Mouse (Mus musculus) gonadal fat pad, adult 2 months (tissue): ENCODE measurements around the gene Foxn3. TPM values are rescaled to one million over a fixed set of nuclear protein-coding genes. Genes with fewer than 3 reads are reported as not detected.

Experiments
- DNase-seq: peaks from one replicate; pipeline ENCODE4 v3.0.0-alpha.2; 2012; ENCODE audit warnings: low read depth
- polyA plus RNA-seq: library from polyadenylated mRNA; depleted of rRNA; stranded (reverse); fragments of >200 nt; gene quantifications from 2 replicates; pipeline ENCODE4 v1.2.3, GENCODE M21; 2012

Gene Foxn3
- polyA plus RNA-seq, 1 experiment: 30.5 TPM

DNA sequence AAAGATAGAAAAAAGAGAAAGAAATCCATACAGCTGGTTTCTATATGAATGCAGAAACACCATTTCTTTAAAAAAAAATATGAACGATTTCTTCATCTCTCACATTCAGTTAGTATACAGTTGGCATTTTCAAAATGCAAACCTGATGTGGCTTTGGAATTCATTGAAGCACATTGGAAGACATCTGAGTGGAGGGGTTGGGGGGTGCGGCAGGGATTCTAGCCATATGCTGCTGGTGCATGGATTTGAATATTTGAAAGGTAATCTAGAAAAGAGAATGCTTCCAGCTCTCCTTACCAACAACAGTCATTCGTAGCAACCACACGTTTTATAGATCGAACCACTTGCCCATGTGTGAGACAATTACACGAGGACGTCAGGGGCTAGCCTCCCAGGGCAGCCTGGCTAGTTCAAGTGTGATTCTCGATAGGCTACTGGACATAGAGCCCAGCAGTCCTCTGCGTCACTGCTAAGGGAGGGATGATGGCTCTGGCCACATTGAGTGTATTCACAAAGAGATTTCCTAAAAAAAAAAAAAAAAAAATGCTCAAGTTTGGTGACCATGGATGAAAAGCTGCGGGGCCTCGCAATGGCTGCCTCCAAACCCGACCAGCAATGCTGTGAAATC is 96.0 kb downstream of the Foxn3 start:
- no peak for DNase-seq

DNA sequence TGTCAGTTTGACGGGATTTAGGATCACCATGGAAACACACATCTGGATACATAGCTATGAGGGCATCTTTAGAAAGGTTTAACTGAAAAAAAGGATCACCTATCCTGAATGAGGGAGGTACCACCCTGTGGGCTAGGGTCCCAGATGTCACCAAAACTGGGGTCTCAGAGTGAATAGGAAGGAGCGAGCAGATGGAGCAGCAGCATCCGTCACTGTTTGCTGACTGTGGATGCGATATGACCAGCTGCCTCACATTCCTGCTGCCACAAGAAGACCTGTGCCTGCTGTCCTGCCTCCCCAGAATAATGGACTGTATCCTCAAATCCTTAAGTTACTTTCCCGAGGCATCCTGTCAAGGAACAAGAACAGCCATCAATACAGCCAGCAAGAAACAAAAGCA is 97.0 kb downstream of the Foxn3 start:
- no peak for DNase-seq

DNA sequence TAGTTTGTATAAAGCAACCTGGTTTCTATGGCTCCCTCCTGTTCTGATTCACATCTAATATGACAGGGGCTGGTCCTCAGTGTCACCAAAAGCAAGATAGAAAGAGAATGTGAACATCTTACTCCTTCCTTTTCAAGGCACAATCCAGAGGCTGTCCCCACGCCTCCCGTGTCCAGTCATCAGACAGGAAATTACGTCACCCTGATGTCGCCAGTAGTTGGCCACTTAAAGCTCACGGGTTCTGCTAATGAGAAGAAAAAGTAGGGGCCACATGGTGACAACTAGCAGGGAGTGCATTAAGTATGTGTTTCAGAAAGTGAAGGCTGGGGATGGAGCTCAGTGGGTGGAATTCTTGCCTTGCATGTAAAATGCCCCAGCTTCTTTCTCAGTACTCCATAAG is 99.1 kb downstream of the Foxn3 start:
- no peak for DNase-seq

DNA sequence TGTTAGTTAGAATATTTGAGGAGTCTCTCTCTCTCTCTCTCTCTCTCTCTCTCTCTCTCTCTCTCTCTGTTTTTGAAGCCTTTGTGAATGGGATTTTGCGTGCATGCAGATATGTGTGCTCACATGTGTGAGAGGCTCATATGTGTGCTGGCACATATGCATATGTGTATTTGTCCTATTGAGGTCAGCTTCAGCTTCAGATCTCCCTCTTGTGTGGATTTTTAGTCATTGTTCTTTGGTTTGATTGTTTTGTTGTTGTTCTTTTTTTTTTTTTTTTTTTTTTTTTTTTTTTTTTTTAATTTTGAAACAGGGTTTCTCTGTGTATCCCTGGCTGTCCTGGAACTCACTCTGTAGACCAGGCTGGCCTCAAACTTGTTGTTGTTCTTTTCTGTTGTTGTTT is 100.5 kb downstream of the Foxn3 start:
- DNase-seq: no peak

DNA sequence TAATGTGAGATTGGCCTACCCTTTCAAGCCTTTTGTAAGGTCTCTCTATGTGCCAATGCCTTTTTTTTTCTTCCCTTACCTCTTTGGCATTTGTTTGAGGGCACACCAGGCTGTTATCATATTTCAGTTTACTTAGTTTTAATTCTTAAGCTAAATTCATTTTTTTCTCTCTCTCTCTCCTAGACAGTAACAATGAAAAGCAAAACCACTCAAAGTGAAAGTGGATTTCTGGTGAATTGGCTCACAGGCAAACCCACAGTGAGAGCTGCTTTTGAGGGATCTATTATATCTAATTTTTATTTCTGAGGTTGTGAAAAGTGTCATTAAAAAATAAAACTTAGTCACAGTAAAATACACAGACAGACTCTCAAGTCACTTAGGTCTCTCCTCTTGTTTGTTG is 101.1 kb downstream of the Foxn3 start:
- no peak for DNase-seq

- DNase-seq: no peak
These were observed 105.7 kb downstream of the Foxn3 start for GRCm38 (mm10) chr12:99457521-99458205.

DNA sequence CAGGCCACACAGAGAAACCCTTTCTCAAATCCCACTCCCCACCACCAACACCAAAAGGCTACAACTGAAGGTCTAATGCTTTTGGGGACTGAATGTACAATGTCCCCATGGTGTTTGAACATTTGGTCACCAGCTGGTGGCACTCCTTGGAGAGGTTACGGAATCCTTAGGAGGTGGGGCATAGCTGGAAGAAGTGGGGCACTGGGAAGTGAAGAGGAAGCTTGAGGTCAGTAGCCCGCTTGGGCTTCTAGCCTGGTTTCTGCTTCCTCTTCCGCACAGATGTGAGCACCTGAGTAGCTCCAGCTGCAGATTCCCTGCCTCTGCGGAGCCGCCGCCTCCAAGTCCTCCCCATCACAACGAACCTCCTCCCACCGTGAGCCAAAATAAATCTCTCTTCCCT is 107.8 kb downstream of the Foxn3 start:
- DNase-seq: no peak

DNA sequence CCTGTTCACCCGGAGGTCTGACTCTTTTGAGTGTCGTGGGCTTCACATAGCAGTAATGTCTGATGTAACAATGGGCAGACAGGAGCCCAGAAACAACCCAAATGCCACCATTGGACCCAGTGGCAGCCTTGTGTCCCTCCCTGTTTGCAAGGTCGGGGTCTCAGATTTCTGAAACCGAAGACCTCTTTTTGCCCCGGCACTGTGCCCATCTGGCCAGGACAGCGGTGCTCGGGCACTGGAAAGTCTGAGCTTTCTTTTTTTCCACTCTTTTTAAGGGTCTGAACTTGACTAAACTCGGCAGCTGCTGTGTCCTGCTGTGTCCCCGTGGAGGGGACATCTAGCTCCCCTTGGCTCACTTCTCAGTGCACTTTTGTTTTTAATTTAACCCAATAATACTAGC is 109.0 kb downstream of the Foxn3 start:
- no peak for DNase-seq

DNA sequence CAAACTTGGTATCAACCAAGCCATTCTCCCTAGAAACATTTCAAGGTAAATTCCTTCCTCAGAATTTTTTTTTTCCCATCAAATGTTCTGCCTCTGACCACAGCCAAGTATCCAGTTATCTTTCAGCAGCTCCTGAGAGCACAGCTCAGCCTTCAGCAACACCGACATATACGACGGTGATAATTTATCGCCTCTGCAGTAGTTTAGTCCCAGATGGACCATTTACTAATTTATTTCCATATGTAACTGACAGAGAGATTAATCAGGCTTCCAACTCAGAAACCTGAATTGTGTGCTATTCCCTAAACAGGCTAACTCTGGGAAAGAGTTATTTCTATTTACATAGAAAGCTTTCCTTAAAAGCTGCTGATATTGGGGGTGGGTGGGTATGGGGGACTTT is 109.6 kb downstream of the Foxn3 start:
- no peak for DNase-seq

DNA sequence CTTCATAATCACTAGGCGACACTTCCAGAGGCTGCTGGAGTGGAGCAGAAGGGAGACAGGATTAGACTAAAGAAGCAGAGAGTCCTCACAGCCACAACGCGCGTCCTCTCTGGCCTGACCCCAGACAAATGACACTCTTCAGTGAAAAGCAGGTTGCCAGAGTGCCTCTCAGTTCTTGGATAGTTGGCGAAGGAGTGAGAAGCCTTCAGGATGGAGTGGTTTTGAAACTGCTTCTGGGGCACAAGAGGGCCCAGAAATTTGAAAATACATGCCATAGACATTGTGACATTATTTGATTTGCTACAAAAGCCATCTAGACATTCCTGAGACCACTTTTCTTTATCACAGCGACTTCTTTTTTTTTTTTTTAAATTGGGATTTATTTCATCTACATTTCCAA is 113.3 kb downstream of the Foxn3 start:
- DNase-seq: no peak

DNA sequence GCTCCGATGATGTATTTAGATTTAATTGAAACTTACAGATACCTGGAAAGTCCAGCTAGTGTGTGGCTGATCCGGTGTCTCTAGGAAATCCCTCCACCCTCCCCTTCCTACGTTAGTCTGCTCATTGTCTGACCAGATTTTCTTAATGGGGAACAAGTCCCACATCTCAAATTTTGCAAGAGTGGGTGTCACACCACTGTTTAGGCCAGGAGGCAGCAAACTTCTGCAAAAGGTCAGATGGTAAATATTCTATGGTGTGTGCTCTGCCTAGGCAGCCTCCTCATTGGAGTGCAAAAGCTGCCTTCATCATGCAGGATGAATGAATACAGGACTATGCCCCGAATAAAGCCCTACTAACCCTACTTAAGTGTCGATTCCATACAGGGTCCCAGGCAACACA is 115.6 kb downstream of the Foxn3 start:
- no peak for DNase-seq

- DNase-seq: no peak
These were observed 118.2 kb downstream of the Foxn3 start for GRCm38 (mm10) chr12:99445018-99445674.

DNA sequence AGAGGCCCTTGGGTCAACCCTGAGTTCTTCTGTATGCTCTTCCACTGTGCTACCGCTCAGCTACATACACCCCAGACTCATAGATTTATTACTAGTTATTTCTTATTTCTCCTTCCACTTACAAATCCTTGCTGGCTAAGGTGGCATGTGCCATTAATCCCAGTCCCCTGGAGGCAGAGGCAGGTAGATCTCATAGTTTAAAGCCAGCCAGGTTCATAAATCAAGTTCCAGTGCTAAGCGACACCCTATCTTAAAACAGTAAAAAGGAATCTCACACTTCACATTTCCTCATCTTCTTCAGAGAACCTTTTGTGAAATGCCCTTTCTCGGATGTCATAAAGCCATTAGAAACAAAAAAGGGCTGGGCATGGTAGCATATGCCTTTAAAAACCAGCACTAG is 120.6 kb downstream of the Foxn3 start:
- peak; percentile 67 for DNase-seq

DNA sequence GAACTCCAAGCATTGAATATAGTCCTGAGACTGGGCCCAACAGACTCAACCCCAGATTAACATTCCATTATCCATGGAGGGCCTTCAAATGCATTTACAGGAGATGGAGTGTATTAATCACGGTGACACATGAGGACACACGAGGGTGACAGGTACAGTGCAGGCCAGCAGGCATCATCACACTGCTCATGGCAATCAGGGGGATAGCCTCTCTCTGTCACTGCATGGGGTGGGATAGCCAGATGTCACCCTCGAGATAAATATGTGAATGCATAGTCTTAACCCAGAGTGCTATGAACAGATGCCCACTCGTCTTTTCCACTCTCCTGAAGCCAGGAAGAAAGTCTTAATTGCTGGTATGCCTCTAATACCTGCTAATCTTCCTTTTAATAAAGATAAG is 122.4 kb downstream of the Foxn3 start:
- no peak for DNase-seq

DNA sequence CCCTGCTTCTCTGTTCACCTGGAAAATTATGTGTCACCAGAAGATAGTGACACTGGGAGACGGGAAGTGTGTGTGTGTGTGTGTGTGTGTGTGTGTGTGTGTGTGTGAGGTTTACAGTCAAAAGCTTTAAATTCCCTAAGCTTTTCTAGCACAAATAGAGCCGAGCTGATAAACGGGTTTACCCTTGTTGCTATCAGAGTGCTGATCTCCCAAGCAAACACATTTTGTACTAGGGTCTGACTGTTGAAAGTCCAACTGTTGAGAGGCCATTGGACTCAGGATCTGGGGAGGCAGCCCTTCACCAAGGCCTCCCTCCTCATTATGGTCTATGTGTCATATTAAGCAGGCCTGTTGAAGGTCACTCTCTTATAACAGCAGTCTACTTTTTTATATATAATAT is 123.4 kb downstream of the Foxn3 start:
- no peak for DNase-seq

GRCm38 (mm10) chr12:99435189-99435588 is 128.2 kb downstream of the Foxn3 start:
- DNase-seq: no peak

- no peak for DNase-seq
These were observed 130.0 kb downstream of the Foxn3 start for GRCm38 (mm10) chr12:99433402-99433801.

GRCm38 (mm10) chr12:99431541-99431940 is 131.8 kb downstream of the Foxn3 start:
- no peak for DNase-seq

- no peak for DNase-seq
These were observed 132.4 kb downstream of the Foxn3 start for GRCm38 (mm10) chr12:99430992-99431391.

DNA sequence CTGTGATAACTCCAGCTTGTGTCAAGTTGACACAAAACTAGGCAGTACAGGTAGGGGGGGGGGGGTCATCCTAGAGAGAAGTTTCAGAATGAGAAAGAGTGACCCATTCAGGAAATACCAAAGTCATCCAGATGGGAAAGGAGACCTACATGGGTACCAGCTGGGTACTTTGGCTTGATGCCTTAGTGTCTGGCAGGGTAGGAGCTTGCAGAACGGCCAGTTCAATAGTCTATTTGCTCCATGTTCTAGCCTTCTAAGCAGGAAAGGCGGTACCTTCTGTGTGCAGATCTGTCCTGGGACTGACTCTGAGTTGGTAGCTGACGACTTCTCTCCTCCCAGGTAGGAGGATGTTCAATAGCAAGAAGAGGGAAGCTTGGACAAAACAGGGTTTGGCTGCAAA is 134.3 kb downstream of the Foxn3 start:
- no peak for DNase-seq

DNA sequence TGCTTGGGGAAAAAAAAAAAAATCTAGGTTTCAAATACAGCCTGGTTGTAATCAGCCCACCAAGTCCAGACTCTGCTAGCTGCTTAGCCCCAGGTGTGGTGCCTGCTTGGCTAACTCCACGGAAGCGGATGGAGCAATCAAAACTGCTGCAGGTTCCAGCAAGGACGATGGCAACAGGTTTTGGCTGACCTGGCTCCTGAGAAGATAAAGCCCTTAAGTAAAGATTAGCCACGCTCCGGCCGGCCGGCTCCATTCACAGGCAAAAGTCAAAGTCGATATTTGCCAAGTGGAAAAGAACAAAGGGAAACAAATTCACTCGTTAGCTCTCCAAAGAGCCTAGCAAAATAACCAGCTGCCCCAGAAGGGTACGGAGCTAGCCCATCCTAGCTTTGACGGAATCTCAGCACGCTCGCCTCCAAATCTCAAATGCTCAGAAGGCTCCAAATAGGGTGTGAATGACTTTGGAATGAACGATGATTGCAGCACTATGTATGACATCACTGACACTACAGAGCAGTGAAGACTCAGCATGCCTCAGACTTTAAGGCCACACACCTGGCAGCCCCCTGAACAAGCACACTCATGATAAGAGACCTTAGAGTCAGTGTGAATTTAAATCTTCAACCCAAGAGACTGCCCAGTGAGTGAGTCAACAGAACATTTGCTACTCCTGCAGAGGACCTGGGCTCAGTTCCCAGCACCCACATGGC is 137.0 kb downstream of the Foxn3 start:
- DNase-seq: no peak

DNA sequence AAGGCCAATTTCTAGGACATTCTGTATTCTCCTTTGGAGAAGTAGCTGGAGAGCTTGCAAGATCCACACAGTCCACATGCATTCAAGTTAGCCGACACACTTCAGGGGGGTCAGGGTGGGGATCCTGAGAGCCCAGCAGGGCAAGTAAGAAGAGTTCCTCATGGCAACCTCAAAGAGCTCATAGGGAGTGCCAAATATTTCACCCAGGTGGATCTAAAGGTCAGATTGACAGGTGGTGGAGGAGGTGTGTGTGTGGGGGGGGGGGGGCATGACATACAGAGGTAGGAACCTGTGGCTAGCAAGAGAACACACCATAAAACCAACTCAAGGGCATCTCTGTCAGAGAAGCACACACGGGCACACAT is 144.0 kb downstream of the Foxn3 start:
- DNase-seq: no peak
